Mouse (Mus musculus) testis, adult 2 months (tissue): ENCODE data around the gene Abcd1.

Experiments
- CTCF ChIP-seq: fragments of 200-500 bp; IDR thresholded peaks from 2 replicates; pipeline ENCODE4 v1.5.1; 2012; ENCODE audit warnings: low read depth, mild to moderate bottlenecking, inconsistent platforms, low read length, moderate library complexity; ENCODE audit not compliant: control insufficient read depth, insufficient read depth, insufficient replicate concordance
- POLR2A ChIP-seq: fragments of 200-500 bp; IDR thresholded peaks from 2 replicates; pipeline ENCODE4 v1.6.1; 2012; ENCODE audit warnings: low read depth, mild to moderate bottlenecking, inconsistent platforms, low read length, moderate library complexity; ENCODE audit not compliant: control insufficient read depth

- no peak for TF ChIP-seq CTCF
- no peak for TF ChIP-seq POLR2A
Measured at GRCm38 (mm10) chrX:73787225-73787558, 70.8 kb downstream of the Abcd1 start.
